Mouse (Mus musculus): ENCODE data around the gene Gm20696. TPM values are rescaled to one million over a fixed set of nuclear protein-coding genes. Genes with fewer than 3 reads are reported as not detected.

The Gm20696 gene
- polyA plus RNA-seq, 1 experiment from 2014 or later, result 3.2 TPM

GRCm38 (mm10) chr6:99271741-99272140 is 394.9 kb downstream of the Gm20696 start:
- no peaks in the 10 kb centered on the region for H3K36me3 ChIP-seq

GRCm38 (mm10) chr6:99269921-99270320 is 396.7 kb downstream of the Gm20696 start:
- peaks cover 24% of the 10 kb centered on the region for H3K4me1 ChIP-seq
- no peak for ATAC-seq (ENCODE audit: low FRiP score, low read depth)
- H3K27ac ChIP-seq, result no peak overlapping the region
- 74% methylated on average over 6 of the region's 6 CpGs for WGBS
- H3K4me3 ChIP-seq, result no peak overlapping the region
- no peak overlapping the region for H3K9ac ChIP-seq
- no peaks in the 10 kb centered on the region for H3K27me3 ChIP-seq (replicated peaks)
- H3K36me3 ChIP-seq, result no peaks in the 10 kb centered on the region
- H3K4me2 ChIP-seq (replicated peaks), result no peak overlapping the region
- H3K9me3 ChIP-seq, result no peaks in the 10 kb centered on the region

More at GRCm38 (mm10) chr6:99271741-99272140, 394.9 kb downstream of the Gm20696 start:
- Histone ChIP-seq H3K9ac (no peak overlapping the region), H3K27ac (no peak overlapping the region), H3K27me3 (replicated peaks) (no peaks in the 10 kb centered on the region), H3K4me1 (peaks cover 14% of the 10 kb centered on the region; the same call in 1 of the 2 replicates), H3K4me3 (no peak overlapping the region), H3K4me2 (replicated peaks) (no peak overlapping the region), H3K9me3 (no peaks in the 10 kb centered on the region)
- ATAC-seq (ENCODE audit: low FRiP score, low read depth), result no peak
- 83% methylated on average over 7 of the region's 7 CpGs for WGBS

GRCm38 (mm10) chr6:99268171-99269061 is 398.2 kb downstream of the Gm20696 start:
- H3K27me3 ChIP-seq (replicated peaks), result peaks cover 5% of the 10 kb centered on the region; the same call in 1 of the 2 replicates
- H3K4me3 ChIP-seq, result no peak overlapping the region
- ATAC-seq (ENCODE audit: low FRiP score, low read depth), result no peak
- no peaks in the 10 kb centered on the region for H3K36me3 ChIP-seq
- no peak overlapping the region for H3K4me2 ChIP-seq (replicated peaks)
- WGBS, result 51% methylated on average over 20 of the region's 20 CpGs
- H3K4me1 ChIP-seq, result peaks cover 37% of the 10 kb centered on the region
- H3K9me3 ChIP-seq, result no peaks in the 10 kb centered on the region
- no peak overlapping the region for H3K9ac ChIP-seq
- H3K27ac ChIP-seq, result no peak overlapping the region

- Histone ChIP-seq H3K4me2 (replicated peaks) (peak overlapping the region; percentile 33), H3K4me1 (peaks cover 41% of the 10 kb centered on the region), H3K4me3 (no peak overlapping the region), H3K27ac (no peak overlapping the region), H3K36me3 (no peaks in the 10 kb centered on the region), H3K9me3 (no peaks in the 10 kb centered on the region), H3K9ac (no peak overlapping the region), H3K27me3 (replicated peaks) (peaks cover 5% of the 10 kb centered on the region; the same call in 1 of the 2 replicates)
- ATAC-seq (ENCODE audit: low FRiP score, low read depth), result no peak
- WGBS, result 23% methylated on average over 13 of the region's 13 CpGs
Measured at GRCm38 (mm10) chr6:99265945-99266656, 400.5 kb downstream of the Gm20696 start.

- peak overlapping the region; percentile 33; the same call in 1 of the 2 replicates for H3K4me2 ChIP-seq (replicated peaks)
- H3K9me3 ChIP-seq, result no peaks in the 10 kb centered on the region
- ATAC-seq (ENCODE audit: low FRiP score, low read depth), result no peak
- H3K27ac ChIP-seq, result no peak overlapping the region
- H3K4me3 ChIP-seq, result no peak overlapping the region
- H3K4me1 ChIP-seq, result peaks cover 41% of the 10 kb centered on the region
- WGBS, result 36% methylated on average over 4 of the region's 4 CpGs
- peaks cover 5% of the 10 kb centered on the region; the same call in 1 of the 2 replicates for H3K27me3 ChIP-seq (replicated peaks)
- no peaks in the 10 kb centered on the region for H3K36me3 ChIP-seq
- no peak overlapping the region for H3K9ac ChIP-seq
Measured at GRCm38 (mm10) chr6:99265173-99265572, 401.4 kb downstream of the Gm20696 start.

GRCm38 (mm10) chr6:99264192-99265093 is 402.2 kb downstream of the Gm20696 start:
- H3K27ac ChIP-seq, result no peak overlapping the region
- H3K36me3 ChIP-seq, result no peaks in the 10 kb centered on the region
- no peak overlapping the region for H3K9ac ChIP-seq
- peaks cover 41% of the 10 kb centered on the region for H3K4me1 ChIP-seq
- no peaks in the 10 kb centered on the region for H3K9me3 ChIP-seq
- peak overlapping the region; percentile 9; the same call in 1 of the 2 replicates for H3K4me2 ChIP-seq (replicated peaks)
- 18% methylated on average over 13 of the region's 13 CpGs for WGBS
- peaks cover 5% of the 10 kb centered on the region; the same call in 1 of the 2 replicates for H3K27me3 ChIP-seq (replicated peaks)
- no peak for ATAC-seq (ENCODE audit: low FRiP score, low read depth)
- no peak overlapping the region for H3K4me3 ChIP-seq

GRCm38 (mm10) chr6:99263886-99264185 is 402.8 kb downstream of the Gm20696 start:
- ATAC-seq (ENCODE audit: low FRiP score, low read depth), result no peak
- H3K9me3 ChIP-seq, result no peaks in the 10 kb centered on the region
- 29% methylated on average over 2 of the region's 2 CpGs for WGBS
- H3K4me2 ChIP-seq (replicated peaks), result peak overlapping the region; percentile 9; the same call in 1 of the 2 replicates
- H3K9ac ChIP-seq, result no peak overlapping the region
- no peak overlapping the region for H3K27ac ChIP-seq
- peaks cover 41% of the 10 kb centered on the region for H3K4me1 ChIP-seq
- H3K4me3 ChIP-seq, result no peak overlapping the region
- H3K27me3 ChIP-seq (replicated peaks), result peaks cover 5% of the 10 kb centered on the region; the same call in 1 of the 2 replicates
- H3K36me3 ChIP-seq, result no peaks in the 10 kb centered on the region

GRCm38 (mm10) chr6:99263061-99263885 is 403.3 kb downstream of the Gm20696 start:
- Histone ChIP-seq H3K27ac (no peak overlapping the region), H3K4me2 (replicated peaks) (0 out of 2 replicates have a peak overlapping the region, but pooled peaks have one; percentile 9), H3K9me3 (no peaks in the 10 kb centered on the region), H3K27me3 (replicated peaks) (peaks cover 5% of the 10 kb centered on the region; the same call in 1 of the 2 replicates), H3K9ac (no peak overlapping the region), H3K36me3 (no peaks in the 10 kb centered on the region), H3K4me1 (peaks cover 38% of the 10 kb centered on the region), H3K4me3 (no peak overlapping the region)
- 8% methylated on average over 10 of the region's 12 CpGs for WGBS
- ATAC-seq (ENCODE audit: low FRiP score, low read depth), result no peak

- Histone ChIP-seq H3K36me3 (no peaks in the 10 kb centered on the region), H3K27ac (no peak overlapping the region), H3K4me3 (no peak overlapping the region), H3K4me1 (peaks cover 35% of the 10 kb centered on the region), H3K9ac (no peak overlapping the region), H3K27me3 (replicated peaks) (peaks cover 5% of the 10 kb centered on the region; the same call in 1 of the 2 replicates), H3K9me3 (no peaks in the 10 kb centered on the region), H3K4me2 (replicated peaks) (no peak overlapping the region)
- no peak for ATAC-seq (ENCODE audit: low FRiP score, low read depth)
- 65% methylated on average over 4 of the region's 4 CpGs for WGBS
Measured at GRCm38 (mm10) chr6:99261737-99262130, 404.9 kb downstream of the Gm20696 start.

GRCm38 (mm10) chr6:99260941-99261736 is 405.5 kb downstream of the Gm20696 start:
- Histone ChIP-seq H3K27ac (no peak overlapping the region), H3K4me1 (peaks cover 29% of the 10 kb centered on the region), H3K9me3 (no peaks in the 10 kb centered on the region), H3K36me3 (no peaks in the 10 kb centered on the region), H3K9ac (no peak overlapping the region), H3K4me2 (replicated peaks) (no peak overlapping the region), H3K27me3 (replicated peaks) (peaks cover 5% of the 10 kb centered on the region; the same call in 1 of the 2 replicates), H3K4me3 (no peak overlapping the region)
- no peak for ATAC-seq (ENCODE audit: low FRiP score, low read depth)
- WGBS, result 67% methylated on average over 11 of the region's 11 CpGs

Measured in neural tube, embryonic 12.5 days (tissue).